Mouse (Mus musculus) CH12.LX (cell line): ENCODE data around the gene Tex35.

Experiments used
- CTCF ChIP-seq, 2 experiments: IDR thresholded peaks in 1 of 2; conservative IDR thresholded peaks in 1 of 2; 2 replicates each; pipeline ENCODE4 v1.5.1; 2011 to 2012; ENCODE audit warnings: low read depth in 2 of 2, low read length in 2 of 2, improper control_type of control experiment in 1 of 2, inconsistent platforms in 1 of 2, mild to moderate bottlenecking in 1 of 2, moderate library complexity in 1 of 2
- JUND ChIP-seq: conservative IDR thresholded peaks from 2 replicates; pipeline ENCODE4 v1.6.1; 2011; ENCODE audit warnings: low read depth, low read length, improper control_type of control experiment
- NELFE ChIP-seq: IDR thresholded peaks from 2 replicates; pipeline ENCODE4 v1.6.1; 2011; ENCODE audit warnings: low read depth, low read length, improper control_type of control experiment
- POLR2A ChIP-seq: IDR thresholded peaks from 2 replicates; pipeline ENCODE4 v1.6.1; 2011; ENCODE audit warnings: low read depth, mild to moderate bottlenecking, improper control_type of control experiment, low read length
- RAD21 ChIP-seq: IDR thresholded peaks from 2 replicates; pipeline ENCODE4 v1.6.1; 2011; ENCODE audit warnings: low read depth, mild to moderate bottlenecking, low read length, improper control_type of control experiment, moderate library complexity
- USF1 ChIP-seq: IDR thresholded peaks from 2 replicates; pipeline ENCODE4 v1.6.1; 2014; ENCODE audit warnings: low read depth, mild to moderate bottlenecking, inconsistent platforms, low read length, improper control_type of control experiment
- ZKSCAN1 ChIP-seq: IDR thresholded peaks from 2 replicates; pipeline ENCODE4 v1.6.1; 2012; ENCODE audit warnings: low read depth, inconsistent platforms, low read length, improper control_type of control experiment, borderline replicate concordance

- no peak for TF ChIP-seq USF1
- no peak for TF ChIP-seq CTCF (conservative IDR thresholded peaks at IDR 0.05 in 1 of 2, IDR thresholded peaks at IDR 0.05 in 1 of 2; ENCODE audit: low read depth in 2 of 2, low read length in 2 of 2)
- no peak for TF ChIP-seq ZKSCAN1
- no peak for TF ChIP-seq NELFE
- TF ChIP-seq RAD21: no peak
- TF ChIP-seq JUND: no peak
- no peak for TF ChIP-seq POLR2A
Observed at GRCm38 (mm10) chr1:157144621-157145020, 36.1 kb upstream of the Tex35 start.
